Mouse (Mus musculus): ENCODE measurements around the gene Cacnb1. TPM values are rescaled to one million over a fixed set of nuclear protein-coding genes. Genes with fewer than 3 reads are reported as not detected.

Cacnb1 gene
- polyA plus RNA-seq, 1 experiment: 0.32 TPM

DNA sequence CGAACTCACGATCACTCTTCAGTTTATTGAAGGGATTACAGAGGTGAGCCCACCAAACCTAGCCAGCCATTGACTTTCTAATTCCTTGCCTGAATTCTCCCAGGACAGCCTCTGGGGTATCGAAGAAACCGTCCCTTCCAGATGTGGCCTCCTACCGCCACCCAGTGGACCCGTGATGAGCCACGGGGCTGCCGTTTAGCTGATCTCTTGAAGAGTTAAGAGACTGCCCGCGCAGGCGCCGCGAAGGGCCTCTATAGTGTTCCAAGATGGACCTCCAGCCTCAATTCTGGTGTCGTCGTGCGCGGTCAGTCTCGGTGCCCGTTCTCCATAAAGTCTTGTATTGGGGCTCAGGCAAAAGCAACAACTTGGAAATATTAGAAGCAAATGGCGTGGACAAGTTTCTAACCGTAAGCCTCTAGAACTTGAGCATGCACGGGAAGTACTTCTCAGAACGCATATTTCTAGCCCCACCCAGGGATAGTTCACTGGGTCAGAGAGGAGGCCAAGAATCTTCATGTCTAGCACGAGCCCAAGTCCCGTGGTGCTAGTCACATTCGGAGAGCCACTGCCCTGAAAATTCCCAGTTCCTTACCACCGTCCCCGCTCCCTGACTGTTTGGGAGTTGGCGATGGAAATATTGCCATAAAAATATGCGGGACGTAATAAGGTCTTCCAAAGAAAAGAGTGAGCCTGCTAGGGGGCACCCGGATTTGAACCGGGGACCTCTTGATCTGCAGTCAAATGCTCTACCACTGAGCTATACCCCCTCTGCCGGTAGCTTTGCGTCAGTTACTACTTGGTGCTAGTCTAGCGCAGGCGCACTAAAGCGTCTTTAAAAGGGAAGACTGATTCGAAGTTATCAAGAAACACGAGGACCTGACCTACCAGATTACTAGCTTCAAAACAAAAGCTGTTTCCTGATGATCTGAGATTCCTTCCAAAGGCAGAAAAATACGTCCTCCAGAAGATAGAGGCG lies 35.0 kb downstream of the Cacnb1 start:
- peak; percentile 35 for TF ChIP-seq GATA1 (IDR thresholded peaks at IDR 0.05; ENCODE audit: low read length)

DNA sequence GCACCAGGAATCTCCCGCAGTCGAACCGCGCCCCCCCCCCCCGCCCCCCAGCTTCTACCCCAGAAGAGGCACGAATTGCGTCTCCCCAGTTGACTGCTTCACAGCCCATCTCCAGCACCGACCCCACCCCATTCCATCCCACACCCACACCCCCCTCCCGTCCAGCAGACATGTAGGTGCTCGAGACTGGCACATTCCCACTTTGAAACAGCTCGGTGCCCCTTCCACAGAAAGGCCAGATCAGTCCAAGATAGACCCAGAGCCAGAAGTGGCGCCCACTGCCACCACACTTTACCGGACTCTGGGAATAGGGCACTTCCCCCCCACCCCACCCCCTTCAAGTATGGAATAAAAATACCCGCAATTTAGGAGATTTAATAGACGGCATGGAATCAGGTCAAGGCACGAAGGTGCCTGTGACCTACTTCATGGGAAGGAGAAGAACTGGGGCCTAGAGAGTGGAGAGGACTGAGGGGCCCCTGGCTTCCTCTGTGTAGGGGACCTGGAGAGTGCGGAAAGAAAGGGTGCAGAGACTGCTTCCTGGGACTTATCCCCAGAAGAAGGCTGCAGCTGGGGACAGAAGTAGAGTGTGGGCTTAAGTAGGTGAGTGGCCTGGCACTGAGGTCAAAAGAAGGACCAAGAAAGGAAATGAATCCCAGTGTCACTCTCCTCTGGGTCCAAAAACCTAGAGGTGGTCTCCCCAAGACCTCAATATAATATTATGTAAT lies 35.9 kb downstream of the Cacnb1 start:
- TF ChIP-seq GATA1 (IDR thresholded peaks at IDR 0.05; ENCODE audit: low read length): no peak

DNA sequence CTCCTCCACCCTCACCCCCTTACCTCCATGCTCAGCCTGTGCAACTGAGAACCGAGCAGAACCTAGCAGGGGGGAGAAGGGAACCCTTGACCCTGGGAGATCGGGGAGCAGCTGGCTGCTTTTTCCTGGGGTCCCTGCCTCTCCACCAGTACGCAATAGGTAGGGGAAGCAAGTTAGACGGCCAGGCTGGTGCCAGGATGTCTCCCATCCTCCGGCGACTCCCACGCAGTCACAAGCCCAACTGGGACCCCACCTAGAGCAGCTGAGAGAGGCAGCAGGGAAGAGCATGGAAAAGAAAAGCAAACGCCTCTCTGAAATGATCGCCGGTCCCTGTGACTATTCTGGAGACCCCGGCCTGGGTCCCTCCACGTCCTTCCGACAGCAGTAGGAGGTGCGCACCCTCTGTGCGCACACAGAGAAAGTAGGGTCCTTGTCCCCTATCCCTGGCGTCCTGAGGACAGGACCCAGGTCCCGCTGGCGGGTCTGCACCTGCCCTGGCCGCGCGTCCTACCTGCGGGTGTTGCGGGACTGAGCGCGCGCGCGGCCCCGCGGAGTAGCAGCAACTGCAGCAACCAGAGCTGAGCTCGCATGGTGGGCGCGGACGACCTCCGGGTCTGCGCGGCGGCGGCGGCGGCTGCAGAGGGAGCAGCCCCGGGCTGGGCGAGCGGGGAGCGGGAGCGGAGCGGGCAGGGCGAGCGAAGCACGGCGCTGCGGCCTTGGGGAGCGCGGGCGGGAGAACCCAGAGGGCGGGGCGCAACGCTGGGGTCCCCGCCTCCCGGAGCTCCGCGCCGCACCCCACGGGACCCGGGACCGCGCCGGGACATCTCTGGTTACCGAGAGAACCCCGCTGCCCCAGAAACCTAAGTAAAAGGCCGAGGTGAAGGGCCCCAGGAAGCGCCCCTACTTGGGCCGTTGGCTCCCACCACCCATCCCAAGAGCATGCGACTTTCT lies 36.8 kb downstream of the Cacnb1 start, which contains the start of gene Plxdc1:
Plxdc1 (minus strand) TSS at position 718 of the 951 bp plus-strand sequence.
- no peak for TF ChIP-seq GATA1 (IDR thresholded peaks at IDR 0.05; ENCODE audit: low read length)

DNA sequence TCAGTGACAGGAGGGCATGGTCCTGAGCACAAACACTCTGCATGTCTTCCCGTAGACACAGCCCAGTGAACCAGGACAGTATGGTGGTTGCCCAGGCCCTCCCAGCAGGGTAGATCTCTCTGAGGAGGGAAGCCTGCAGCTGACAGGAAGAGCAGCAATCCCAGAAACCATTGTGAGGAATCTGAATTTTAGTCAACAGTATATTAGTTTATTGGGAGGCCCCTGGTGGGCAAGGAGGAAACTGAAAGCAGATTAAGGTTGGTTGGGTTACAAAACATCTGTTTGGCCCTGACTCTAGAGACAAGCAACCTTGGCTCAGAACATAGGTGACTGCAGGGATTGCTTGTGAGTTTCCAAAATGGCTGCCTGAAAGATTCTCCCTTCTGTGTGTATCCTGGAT lies 38.9 kb downstream of the Cacnb1 start:
- no peak for TF ChIP-seq GATA1 (IDR thresholded peaks at IDR 0.05; ENCODE audit: low read length)

DNA sequence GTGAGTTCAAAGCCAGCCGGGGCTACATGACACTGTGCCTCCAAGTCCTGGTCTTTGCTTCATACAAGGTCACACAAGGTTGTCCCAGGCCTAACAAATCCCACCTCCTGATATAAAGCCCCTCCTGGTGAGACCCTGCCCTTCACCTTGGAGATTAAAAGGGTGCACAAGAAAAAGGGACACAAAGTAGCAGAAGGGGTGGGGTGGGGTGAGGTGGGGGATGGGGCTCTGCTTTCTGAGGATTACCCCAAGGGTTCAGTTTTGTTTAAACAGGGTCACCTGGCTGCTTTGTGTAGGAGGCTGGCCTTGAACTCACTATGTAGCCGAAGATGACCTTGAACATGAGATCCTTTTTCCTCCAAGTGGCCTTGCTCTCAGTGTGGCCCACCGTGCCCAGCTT lies 39.3 kb downstream of the Cacnb1 start:
- no peak for TF ChIP-seq GATA1 (IDR thresholded peaks at IDR 0.05; ENCODE audit: low read length)

DNA sequence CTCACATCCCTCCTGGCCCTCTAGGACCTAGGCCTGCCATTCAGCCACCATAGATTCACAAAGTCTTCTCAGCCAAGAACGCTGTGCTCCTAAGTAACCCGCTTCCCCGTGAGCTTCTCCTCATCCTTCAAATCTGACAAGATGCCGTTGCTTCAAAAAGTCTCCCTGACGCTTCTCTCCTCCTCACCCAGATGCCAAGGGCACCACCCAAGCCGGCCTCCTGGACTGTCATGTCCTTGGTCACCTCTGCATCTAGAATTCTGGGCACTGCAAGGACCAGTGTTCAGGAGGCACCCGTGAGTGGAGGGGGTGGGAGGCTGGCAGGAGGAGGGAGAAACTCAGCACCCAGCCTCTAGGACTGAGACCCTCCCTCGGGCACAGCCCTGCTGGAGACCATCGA lies 40.1 kb downstream of the Cacnb1 start:
- TF ChIP-seq GATA1 (IDR thresholded peaks at IDR 0.05; ENCODE audit: low read length): no peak

DNA sequence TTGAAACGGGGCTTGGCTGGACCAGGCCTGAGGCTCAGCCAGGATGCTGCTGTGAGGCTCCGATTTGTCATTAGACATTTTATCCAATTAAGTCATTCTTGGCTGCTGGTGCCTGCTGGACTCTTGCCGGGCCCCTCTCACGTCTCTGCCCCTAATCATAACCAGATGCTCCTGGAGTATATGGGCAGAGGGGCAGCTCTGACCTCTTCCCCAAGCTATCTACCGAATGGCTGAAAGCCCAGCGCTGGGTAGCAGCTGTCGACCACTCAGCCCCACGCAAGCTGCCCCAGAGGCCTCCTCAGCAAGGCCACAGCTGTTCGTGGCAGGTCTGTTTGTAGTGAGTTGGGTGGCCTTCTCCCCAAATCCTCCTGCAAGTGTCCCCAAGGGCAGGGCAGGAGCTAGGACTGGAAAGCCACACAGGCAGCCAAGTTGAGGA lies 42.3 kb downstream of the Cacnb1 start:
- no peak for TF ChIP-seq GATA1 (IDR thresholded peaks at IDR 0.05; ENCODE audit: low read length)

DNA sequence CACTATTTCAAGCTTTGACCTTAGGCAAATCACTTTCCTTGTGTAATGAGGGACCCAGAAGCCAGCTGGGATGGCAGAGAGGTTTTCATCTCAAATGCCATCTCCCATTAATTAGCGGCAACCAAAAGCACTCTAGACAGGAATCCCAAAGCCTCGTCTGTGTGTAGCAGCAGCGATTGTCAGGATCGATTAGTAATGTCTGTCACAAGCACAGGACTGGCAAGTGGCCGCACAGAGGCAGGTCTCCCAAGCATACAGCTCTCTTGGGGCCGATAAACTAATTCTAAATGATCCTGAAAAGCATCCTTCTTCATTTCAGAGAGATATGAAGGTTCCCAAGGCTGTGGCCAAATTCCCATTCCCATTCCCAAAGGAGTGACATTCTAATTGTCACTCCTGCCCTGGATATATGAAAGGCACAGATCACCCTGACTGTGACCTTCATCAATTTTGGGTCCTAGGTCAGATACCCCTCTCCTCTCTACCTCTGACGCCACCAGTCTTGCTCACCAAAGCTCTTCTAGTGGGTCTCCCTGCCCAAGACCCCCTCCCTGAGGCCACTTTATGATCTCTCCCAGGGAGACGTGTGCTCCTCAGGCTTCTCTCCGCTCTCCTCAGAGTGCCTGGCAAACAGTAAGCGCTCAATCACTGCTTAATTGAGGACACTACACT lies 42.9 kb downstream of the Cacnb1 start:
- TF ChIP-seq GATA1 (IDR thresholded peaks at IDR 0.05; ENCODE audit: low read length): no peak

DNA sequence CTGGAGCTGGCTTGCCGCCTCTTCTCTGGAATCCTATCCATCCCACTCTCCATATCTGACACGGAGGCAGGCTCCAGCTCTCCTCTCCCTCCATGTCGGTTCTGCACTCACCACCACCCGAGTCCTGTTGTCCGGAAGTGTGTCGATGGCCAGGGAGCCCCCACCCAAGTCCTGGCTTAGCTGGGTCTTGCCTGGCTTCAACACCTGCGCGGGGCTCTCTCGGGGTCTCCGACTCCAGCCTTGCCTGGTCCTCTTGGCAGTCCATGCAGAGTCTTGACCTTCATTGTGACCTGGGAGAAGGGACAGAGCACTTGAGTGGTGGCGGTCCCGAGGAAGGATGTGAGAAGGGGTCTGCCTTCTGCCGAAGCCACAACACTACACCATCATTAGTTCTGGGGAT lies 44.4 kb downstream of the Cacnb1 start:
- no peak for TF ChIP-seq GATA1 (IDR thresholded peaks at IDR 0.05; ENCODE audit: low read length)

DNA sequence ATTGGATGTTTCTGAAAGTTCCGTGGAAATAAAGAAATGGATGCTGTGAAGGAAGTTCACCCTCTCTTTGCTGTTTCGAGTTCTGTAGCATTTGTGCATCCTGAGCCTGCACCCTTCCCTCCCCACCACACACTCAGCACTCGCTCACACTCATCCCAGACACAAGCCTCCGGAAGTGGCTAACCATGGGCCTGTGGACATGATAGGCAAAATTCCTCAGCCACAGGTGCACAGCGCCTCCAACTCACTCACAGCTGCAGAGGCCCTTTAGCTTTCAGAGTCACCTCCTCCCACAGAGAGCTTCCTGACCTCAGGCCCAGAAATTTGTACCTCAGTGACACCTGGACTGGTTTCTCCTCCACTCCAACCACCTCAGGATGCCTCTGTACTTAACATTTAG lies 45.0 kb downstream of the Cacnb1 start:
- TF ChIP-seq GATA1 (IDR thresholded peaks at IDR 0.05; ENCODE audit: low read length): no peak

DNA sequence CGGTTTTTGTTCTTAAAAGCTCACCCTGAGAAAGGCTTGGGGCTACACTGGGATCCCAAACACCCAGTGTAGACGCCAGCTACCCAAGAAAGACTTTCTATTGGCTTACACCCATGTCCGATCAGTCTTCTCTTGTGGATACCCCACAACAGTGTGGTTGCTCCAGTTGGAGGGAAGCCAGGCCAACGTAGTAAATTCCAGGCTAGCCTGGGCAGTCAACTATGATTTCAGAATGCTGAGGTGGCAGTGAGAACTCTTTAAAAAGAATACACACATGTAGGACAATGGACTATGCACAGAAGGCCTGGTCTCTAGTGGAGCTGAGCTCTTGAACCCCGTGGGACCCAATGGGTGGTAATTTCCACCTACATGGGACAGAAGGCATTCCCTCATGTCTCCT lies 48.1 kb downstream of the Cacnb1 start:
- no peak for TF ChIP-seq GATA1 (IDR thresholded peaks at IDR 0.05; ENCODE audit: low read length)

DNA sequence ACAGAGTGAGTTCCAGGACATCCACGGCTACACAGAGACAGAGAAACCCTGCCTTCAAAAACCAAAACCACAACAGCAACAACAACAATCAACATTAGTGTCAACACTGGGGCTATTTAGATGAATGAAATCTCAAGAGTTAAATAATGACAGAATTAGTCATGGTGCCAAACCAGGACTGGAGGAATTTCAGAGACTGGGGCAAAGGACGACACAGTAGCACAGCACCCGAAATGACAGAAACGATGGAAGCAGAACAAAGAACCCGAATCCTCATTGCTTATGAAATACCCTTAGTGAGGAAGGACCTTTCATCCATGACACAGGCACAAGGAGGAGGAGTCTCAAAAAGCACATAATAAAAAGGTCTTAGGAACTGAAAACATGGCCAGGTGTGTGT lies 48.7 kb downstream of the Cacnb1 start:
- no peak for TF ChIP-seq GATA1 (IDR thresholded peaks at IDR 0.05; ENCODE audit: low read length)

DNA sequence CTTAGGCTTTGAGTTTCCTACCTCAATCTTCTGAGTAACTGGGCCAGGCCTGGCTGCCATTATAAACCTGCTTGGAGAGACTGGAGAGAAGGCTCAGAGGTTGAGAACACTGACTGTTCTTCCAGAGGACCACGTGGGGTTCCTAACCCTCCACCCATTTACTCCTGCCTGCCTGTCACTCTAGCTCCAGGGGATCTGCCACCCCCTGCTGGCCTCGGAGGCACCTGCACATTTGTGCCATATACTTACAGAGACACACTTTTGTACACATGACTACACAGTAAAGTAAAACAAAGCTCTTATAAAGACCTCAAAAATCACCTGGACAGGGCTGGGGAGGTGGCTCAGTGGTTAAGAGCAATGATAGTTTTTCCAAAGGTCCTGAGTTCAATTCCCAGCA lies 50.4 kb downstream of the Cacnb1 start:
- TF ChIP-seq GATA1 (IDR thresholded peaks at IDR 0.05; ENCODE audit: low read length): no peak

DNA sequence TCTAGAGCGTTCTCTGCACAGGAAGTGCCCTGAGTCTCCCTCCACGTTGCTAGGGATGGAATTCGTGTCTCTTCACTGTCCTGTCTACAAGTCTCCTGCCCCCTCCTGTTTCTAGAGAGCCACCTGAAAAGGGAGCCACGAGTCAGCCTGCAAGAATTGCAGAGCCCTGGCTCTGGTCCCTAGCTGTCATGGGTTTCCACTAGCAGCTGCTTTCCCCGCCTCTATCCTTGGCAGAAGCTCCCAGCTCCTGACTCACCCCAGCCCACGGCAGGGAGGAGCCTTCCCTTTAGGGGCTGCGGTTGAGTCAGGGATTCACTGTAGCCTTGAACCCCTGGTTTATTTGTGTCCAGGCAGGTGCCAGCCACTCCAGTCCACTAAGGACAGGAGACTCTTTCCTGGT lies 51.6 kb downstream of the Cacnb1 start:
- no peak for TF ChIP-seq GATA1 (IDR thresholded peaks at IDR 0.05; ENCODE audit: low read length)

DNA sequence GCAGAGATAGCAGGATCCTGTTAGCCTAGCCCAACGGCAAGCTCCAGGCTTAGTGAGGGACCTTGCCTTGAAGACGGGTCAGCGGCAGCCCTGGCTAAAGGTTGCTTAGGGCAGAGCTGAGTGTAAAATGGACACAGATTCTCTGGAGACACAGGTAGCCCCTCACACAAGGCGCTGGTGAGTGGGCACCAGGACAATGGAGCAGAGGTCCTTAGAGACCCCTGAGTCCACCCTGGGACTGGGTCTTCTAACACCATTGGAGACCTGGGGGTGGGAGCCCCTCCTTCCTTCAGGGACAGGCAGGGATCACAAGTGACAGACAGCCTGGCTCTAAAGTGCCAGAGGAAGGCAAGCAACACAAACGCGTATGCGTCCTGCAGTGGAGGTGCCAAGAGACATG lies 52.1 kb downstream of the Cacnb1 start:
- no peak for TF ChIP-seq GATA1 (IDR thresholded peaks at IDR 0.05; ENCODE audit: low read length)
